Mouse (Mus musculus) heart, embryonic 14.5 days (tissue): ENCODE data around the gene Tinagl1. TPM values are rescaled to one million over a fixed set of nuclear protein-coding genes. Genes with fewer than 3 reads are reported as not detected.

ENCODE experiments used
- ATAC-seq: fragments of 200-750 bp; cut with Nextera tagmentation; 2 replicates; pipeline ENCODE4 v1.8.0; 2017; ENCODE audit warnings: low read depth, moderate TSS enrichment; ENCODE audit not compliant: insufficient number of reproducible peaks, insufficient read depth, low FRiP score
- H3K27ac ChIP-seq, 2 experiments: fragments of 200-500 bp in 1 of 2; fragments of 300-500 bp in 1 of 2; sonication (generic) in 1 of 2; replicated peaks in 1 of 2; 2 replicates each; pipeline ENCODE4 v1.5.1; 2012 to 2014; ENCODE audit warnings: low read depth in 2 of 2, low read length in 2 of 2, control low read depth in 1 of 2, mild to moderate bottlenecking in 1 of 2, mixed read lengths in 1 of 2; ENCODE audit not compliant: control insufficient read depth in 1 of 2, insufficient read depth in 1 of 2
- H3K27me3 ChIP-seq: fragments of 300-500 bp; sonication (generic); 2 replicates; pipeline ENCODE4 v1.6.1; 2014; ENCODE audit warnings: mild to moderate bottlenecking, low read length, control low read depth; ENCODE audit not compliant: control insufficient read depth, insufficient read depth
- H3K36me3 ChIP-seq: fragments of 300-500 bp; sonication (generic); 2 replicates; pipeline ENCODE4 v1.6.1; 2014; ENCODE audit warnings: mild to moderate bottlenecking, control low read depth, low read length, mixed read lengths; ENCODE audit not compliant: control insufficient read depth, insufficient read depth
- H3K4me1 ChIP-seq, 2 experiments: fragments of 200-500 bp in 1 of 2; fragments of 300-500 bp in 1 of 2; sonication (generic) in 1 of 2; 2 replicates each; pipeline ENCODE4 v1.6.1; 2012 to 2014; ENCODE audit warnings: low read length in 2 of 2, control low read depth in 1 of 2, mixed read lengths in 1 of 2; ENCODE audit not compliant: control insufficient read depth in 2 of 2, insufficient read depth in 2 of 2
- H3K4me2 ChIP-seq: fragments of 300-500 bp; sonication (generic); 2 replicates; pipeline ENCODE4 v1.6.1; 2014; ENCODE audit warnings: mild to moderate bottlenecking, low read length
- H3K4me3 ChIP-seq, 2 experiments: fragments of 200-500 bp in 1 of 2; fragments of 300-500 bp in 1 of 2; sonication (generic) in 1 of 2; 2 replicates each; pipeline ENCODE4 v1.5.1; 2012 to 2014; ENCODE audit warnings: low read length in 2 of 2, mild to moderate bottlenecking in 2 of 2, control low read depth in 1 of 2, low read depth in 1 of 2, moderate library complexity in 1 of 2; ENCODE audit not compliant: control insufficient read depth in 1 of 2, insufficient read depth in 1 of 2
- H3K9ac ChIP-seq: fragments of 300-500 bp; sonication (generic); 2 replicates; pipeline ENCODE4 v1.6.1; 2014; ENCODE audit warnings: mild to moderate bottlenecking, low read length
- H3K9me3 ChIP-seq: fragments of 300-500 bp; sonication (generic); 2 replicates; pipeline ENCODE4 v1.6.1; 2016; ENCODE audit warnings: low read length, control low read depth; ENCODE audit not compliant: control insufficient read depth
- WGBS: fragments of 180-500 bp; shearing (Covaris S2); extraction: QIAGEN DNeasy Blood & Tissue Kit; methylation state at CpG from one replicate; pipeline ENCODE4 v1.1.7; 2014; 5-methylcytosine and 5-hydroxymethylcytosine counted together
- polyA plus RNA-seq: library from polyadenylated mRNA; unstranded; fragments of >200 nt; fragmentation: Nextera tagmentation; extraction: Ambion mirVana; gene quantifications from 2 replicates; pipeline ENCODE4 v1.2.1, GENCODE M21; 2014

The Tinagl1 gene
- polyA plus RNA-seq, 1 experiment from 2014 or later, result 34.4 TPM

GRCm38 (mm10) chr4:130128907-130129306, 46.0 kb downstream of the Tinagl1 start:
- peaks cover 41% of the 10 kb centered on the region for H3K36me3 ChIP-seq
- H3K9ac ChIP-seq, result no peak overlapping the region
- peaks cover 0 to 8% of the 10 kb centered on the region in 2 experiments; a peak in 2 of 4 replicates for H3K4me1 ChIP-seq
- no peak overlapping the region for H3K4me3 ChIP-seq
- 66% methylated on average over 5 of the region's 5 CpGs for WGBS
- no peak overlapping the region for H3K4me2 ChIP-seq
- no peaks in the 10 kb centered on the region for H3K9me3 ChIP-seq
- no peaks in the 10 kb centered on the region for H3K27me3 ChIP-seq
- H3K27ac ChIP-seq, result no peak overlapping the region
- no peak for ATAC-seq

- ATAC-seq, result no peak
- WGBS, result 75% methylated on average over 5 of the region's 5 CpGs
- Histone ChIP-seq H3K4me3 (no peak overlapping the region), H3K27ac (no peak overlapping the region), H3K36me3 (peaks cover 71% of the 10 kb centered on the region), H3K9me3 (no peaks in the 10 kb centered on the region), H3K4me2 (no peak overlapping the region), H3K27me3 (no peaks in the 10 kb centered on the region), H3K9ac (no peak overlapping the region), H3K4me1 (no peaks in the 10 kb centered on the region; a peak in 2 of 4 replicates)
These were observed 49.0 kb downstream of the Tinagl1 start for GRCm38 (mm10) chr4:130125935-130126334.

DNA sequence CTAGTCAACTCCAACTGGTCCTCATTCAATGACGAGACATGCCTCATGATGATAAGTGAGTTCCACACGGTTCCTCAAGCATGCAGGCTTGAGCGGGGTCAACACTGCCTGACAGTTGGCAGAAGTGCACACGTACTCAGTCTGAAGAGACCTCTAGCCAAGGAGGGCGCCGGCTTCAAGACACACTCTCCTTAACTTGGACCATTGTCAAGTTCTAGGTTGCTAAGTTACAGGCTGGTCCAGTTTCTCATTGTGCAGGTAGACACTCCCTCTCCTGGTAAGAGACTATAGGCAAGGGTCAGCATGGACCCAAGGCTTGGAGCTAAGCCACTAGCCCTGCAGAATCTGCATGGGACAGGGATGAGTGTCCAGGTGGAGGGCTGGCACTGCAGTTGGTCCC, 49.8 kb downstream of the Tinagl1 start:
- H3K36me3 ChIP-seq, result peaks cover 73% of the 10 kb centered on the region
- H3K9ac ChIP-seq, result no peak overlapping the region
- H3K4me2 ChIP-seq, result no peak overlapping the region
- H3K4me3 ChIP-seq, result no peak overlapping the region
- H3K4me1 ChIP-seq, result peaks cover 0 to 6% of the 10 kb centered on the region in 2 experiments; a peak in 2 of 4 replicates
- WGBS, result 80% methylated on average over 6 of the region's 6 CpGs
- no peaks in the 10 kb centered on the region for H3K9me3 ChIP-seq
- no peaks in the 10 kb centered on the region for H3K27me3 ChIP-seq
- ATAC-seq, result no peak
- no peak overlapping the region for H3K27ac ChIP-seq

DNA sequence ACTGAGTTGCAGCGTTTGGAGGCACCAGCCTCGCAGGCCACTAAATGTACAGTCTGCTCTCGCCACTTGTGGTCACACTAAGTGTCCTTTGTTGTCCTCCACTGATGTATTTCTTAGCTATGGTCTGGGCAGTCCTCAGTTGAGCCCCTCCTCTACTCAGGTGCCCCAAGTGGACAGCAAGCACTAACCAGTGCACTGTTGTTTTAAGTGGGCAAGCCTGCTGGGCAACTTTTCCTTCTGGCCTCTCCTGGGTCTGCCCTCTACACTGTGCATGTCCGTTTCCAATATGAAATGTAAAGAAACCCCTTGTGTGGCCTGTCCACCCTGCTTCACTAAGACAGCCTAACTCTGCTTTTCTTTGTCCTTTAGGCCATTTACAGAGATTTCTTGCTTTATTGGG, 50.8 kb downstream of the Tinagl1 start:
- 91% methylated on average over 4 of the region's 4 CpGs for WGBS
- H3K36me3 ChIP-seq, result peaks cover 73% of the 10 kb centered on the region
- no peak for ATAC-seq

GRCm38 (mm10) chr4:130123020-130123419, 51.9 kb downstream of the Tinagl1 start:
- Histone ChIP-seq H3K4me2 (no peak overlapping the region), H3K27ac (no peak overlapping the region), H3K27me3 (no peaks in the 10 kb centered on the region), H3K4me3 (no peak overlapping the region), H3K4me1 (peaks cover 0 to 6% of the 10 kb centered on the region in 2 experiments; a peak in 1 of 4 replicates), H3K9ac (no peak overlapping the region), H3K36me3 (peaks cover 73% of the 10 kb centered on the region), H3K9me3 (no peaks in the 10 kb centered on the region)
- 92% methylated on average over 5 of the region's 5 CpGs for WGBS
- no peak for ATAC-seq

More for the DNA sequence above, 50.8 kb downstream of the Tinagl1 start:
- Histone ChIP-seq H3K27ac (no peak overlapping the region), H3K4me2 (no peak overlapping the region), H3K9ac (no peak overlapping the region), H3K27me3 (no peaks in the 10 kb centered on the region), H3K4me1 (peaks cover 0 to 6% of the 10 kb centered on the region in 2 experiments; a peak in 2 of 4 replicates), H3K4me3 (no peak overlapping the region), H3K9me3 (no peaks in the 10 kb centered on the region)

DNA sequence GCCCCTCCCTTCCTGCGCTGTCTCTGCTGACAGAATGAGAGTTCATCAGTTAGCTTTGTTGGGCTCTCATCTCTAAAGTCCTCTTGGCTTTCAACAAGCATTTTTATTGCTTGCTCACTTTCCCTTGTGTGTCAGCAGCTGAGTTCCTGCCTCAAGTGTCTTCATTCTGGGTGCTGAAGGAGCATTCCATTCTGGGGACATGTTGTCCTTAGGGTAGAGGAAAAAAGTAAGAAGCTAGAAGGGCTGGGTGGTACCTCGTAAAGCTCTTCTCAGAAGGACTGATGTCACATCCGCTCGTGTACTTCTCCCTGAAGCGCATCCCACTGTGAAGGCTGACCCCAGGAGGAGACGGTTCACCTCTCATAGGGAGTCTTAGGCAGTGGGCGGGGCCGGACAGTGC, 53.4 kb downstream of the Tinagl1 start:
- no peak for ATAC-seq
- Histone ChIP-seq H3K4me1 (peaks cover 0 to 6% of the 10 kb centered on the region in 2 experiments; a peak in 1 of 4 replicates), H3K9me3 (no peaks in the 10 kb centered on the region), H3K4me2 (no peak overlapping the region), H3K4me3 (no peak overlapping the region), H3K9ac (no peak overlapping the region), H3K27ac (no peak overlapping the region), H3K36me3 (peaks cover 64% of the 10 kb centered on the region), H3K27me3 (no peaks in the 10 kb centered on the region)
- WGBS, result 73% methylated on average over 8 of the region's 8 CpGs

DNA sequence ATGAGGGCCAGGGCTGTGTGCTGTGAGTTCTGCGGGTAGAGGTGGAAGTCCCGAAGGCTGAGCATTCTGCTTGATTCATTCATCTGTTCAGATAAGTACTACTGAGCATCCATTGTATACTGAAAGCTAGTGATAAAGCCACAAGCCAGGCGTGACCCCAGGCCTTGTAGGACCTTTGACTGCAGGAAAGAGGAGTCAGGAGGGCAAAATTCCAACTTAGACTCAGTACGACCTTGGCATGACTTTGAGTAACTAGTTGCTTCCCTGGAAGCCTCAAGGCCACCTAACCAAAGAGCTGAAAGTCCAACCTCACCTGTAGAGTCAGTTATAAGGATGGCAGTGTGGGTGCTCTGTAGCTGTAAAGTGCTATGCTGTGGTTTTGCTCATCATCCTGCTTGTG, 54.2 kb downstream of the Tinagl1 start:
- no peak overlapping the region for H3K27ac ChIP-seq
- H3K27me3 ChIP-seq, result no peaks in the 10 kb centered on the region
- H3K4me1 ChIP-seq, result peaks cover 0 to 6% of the 10 kb centered on the region in 2 experiments; a peak in 1 of 4 replicates
- 34% methylated on average over 4 of the region's 4 CpGs for WGBS
- H3K9me3 ChIP-seq, result no peaks in the 10 kb centered on the region
- no peak for ATAC-seq
- peaks cover 61% of the 10 kb centered on the region for H3K36me3 ChIP-seq
- H3K4me2 ChIP-seq, result no peak overlapping the region
- no peak overlapping the region for H3K4me3 ChIP-seq
- no peak overlapping the region for H3K9ac ChIP-seq
